Mouse (Mus musculus): ENCODE measurements at regions not wholly inside any gene's neighbourhood (a gene's known extent, or its start where the extent isn't known, plus 50 kb on each side); places are given as distances from the start of the nearest gene placed in this dataset.

DNA sequence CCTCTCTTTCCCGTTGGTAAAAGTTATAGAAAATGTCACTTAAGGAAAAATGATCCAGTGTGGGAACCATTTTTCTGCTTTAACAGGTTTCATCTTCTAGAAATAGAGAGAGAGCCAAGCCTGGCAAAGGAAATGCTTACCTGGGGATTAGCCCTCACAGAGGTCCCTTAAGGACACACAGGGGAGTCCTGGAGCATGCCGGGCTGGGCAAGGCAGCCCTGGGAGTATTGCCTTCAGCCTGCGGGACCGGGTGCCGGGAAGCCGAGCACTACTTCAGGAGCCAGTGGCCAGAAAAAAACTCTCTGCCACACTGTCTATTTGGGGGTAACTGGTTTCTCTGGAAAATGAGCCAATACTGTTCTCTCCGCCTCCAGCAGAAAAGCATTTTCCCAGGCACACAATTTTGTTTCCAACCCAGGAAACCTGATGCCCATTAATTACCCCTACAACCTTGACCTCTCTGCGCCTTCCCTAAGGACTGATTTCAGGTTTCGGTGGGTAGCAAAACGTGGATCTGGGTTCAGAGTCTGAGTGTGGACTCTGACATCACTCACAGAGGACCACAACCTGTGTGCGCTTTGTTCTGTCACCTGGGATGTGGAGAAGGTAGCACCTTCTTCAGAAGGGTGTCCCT, 117.9 kb downstream of the Lnpk start:
- TF ChIP-seq CTCF (IDR thresholded peaks at IDR 0.05; ENCODE audit: control insufficient read depth, insufficient read depth, low read length) (no peak), POLR2A (IDR thresholded peaks at IDR 0.05; ENCODE audit: borderline replicate concordance, control insufficient read depth, low read depth, low read length) (no peak)

Measured in bone marrow, adult 2 months (tissue).